Mouse (Mus musculus) gastrocnemius, postnatal 36 days (tissue): ENCODE results near the gene Hnrnpd. TPM values are rescaled to one million over a fixed set of nuclear protein-coding genes. Genes with fewer than 3 reads are reported as not detected.

Experiments
- DNase-seq, 2 experiments: peaks; one replicate each; pipeline ENCODE4 v3.0.0; 2022
- intact Hi-C: fragments of 180-260 bp; cut with DNase I; formaldehyde crosslinking; loops from one replicate; pipeline ENCODE4 v1.15.1; 2025
- long read RNA-seq, 2 experiments: library from polyadenylated mRNA; stranded (forward); transcript quantifications; one replicate each; pipeline ENCODE4 v2.0.0; 2021
- total RNA-seq, 2 experiments: library from RNA; stranded (reverse); gene quantifications; 2 replicates each; pipeline ENCODE4 v1.2.3; 2021

Gene Hnrnpd
- 10 to 100 TPM; 51.4 to 63.8 TPM for total RNA-seq
- long read RNA-seq, experiment 1, full-length matches to known transcripts = 28 of 59 reads
- long read RNA-seq, experiment 1, partial matches to known transcripts = 29 of 59 reads
- long read RNA-seq, experiment 1, other reads (novel, unspliced or antisense) = 2 of 59 reads
- long read RNA-seq, experiment 2, full-length matches to known transcripts = 49 of 85 reads
- long read RNA-seq, experiment 2, partial matches to known transcripts = 32 of 85 reads
- long read RNA-seq, experiment 2, other reads (novel, unspliced or antisense) = 4 of 85 reads

DNA sequence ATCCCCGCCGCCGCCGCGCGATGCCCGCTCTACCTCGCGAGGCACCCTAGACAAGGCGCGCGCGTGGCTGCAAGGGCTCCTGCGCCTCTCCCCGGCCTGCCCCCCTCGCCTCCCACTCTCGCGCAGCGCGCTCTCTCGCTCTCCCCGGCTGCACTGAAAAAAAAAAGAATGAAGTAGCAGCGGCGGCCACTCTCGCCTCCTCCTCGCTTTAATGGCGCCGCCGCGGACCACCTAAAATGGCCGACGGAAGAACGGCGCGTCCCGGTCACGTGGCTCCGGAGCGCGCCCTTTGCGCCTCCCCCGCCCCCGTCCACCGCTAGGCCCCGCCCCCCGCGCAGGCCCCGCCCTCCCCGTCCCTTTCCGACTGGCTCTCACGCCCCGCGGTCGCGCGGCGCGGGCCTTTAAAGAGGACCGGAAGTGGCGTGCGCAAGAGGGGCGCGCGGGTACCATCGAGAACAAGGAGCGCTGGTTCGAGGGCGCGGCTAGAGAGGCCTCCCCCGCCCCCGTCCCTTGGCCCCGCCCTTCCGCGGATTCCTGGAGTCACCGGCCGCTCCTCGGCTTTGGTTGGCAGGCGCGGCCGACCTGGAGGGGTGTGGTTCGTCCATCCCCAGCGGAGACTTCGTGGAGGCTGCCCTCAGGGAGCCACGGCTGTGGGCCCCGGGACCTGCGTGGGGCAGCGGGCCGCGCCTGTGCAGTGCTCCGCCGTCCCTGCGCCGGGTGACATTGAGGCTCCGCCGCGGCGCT, at the start of gene Hnrnpd, which contains the start of gene 4930524J08Rik:
Hnrnpd (minus strand) TSS at position 240 of the 744 bp plus-strand sequence.
4930524J08Rik (plus strand) TSS at position 363 of the 744 bp plus-strand sequence.
- peak; percentile 86 to 91 for DNase-seq
- intact Hi-C loops = loop anchor here (2.0 to 10.0 kb wide), 2 partner anchors 60 to 446 kb away; partner anchors contain the start of genes Enoph1 and Hnrnpdl

- intact Hi-C loops = no loop called here
Observed at GRCm38 (mm10) chr5:100024868-100025267, 46.1 kb upstream of the Hnrnpd start.

DNA sequence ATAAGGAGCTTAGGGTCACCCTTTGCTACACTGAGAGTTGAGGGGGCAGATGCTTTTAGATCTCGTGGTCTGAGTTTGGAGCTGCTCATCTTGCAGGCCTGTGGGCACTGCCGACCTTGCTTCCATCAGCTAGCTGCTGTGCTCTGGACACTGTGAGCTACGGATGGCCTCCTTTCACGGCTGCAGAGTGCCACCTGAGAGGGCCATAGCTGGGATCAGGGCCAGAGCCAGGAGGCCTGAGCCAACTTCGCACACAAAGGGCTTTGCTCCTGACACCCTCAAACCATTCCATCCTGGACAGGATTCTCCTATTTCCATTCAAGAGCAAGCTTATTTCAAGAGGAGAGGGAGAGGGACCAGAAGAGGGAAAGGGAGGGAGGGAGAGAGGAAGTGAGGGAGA, 45.7 kb upstream of the Hnrnpd start:
- DNase-seq = no peak
- intact Hi-C loops = no loop called here

More at GRCm38 (mm10) chr5:100024868-100025267, 46.1 kb upstream of the Hnrnpd start:
- DNase-seq = no peak

- intact Hi-C loops = no loop called here
- no peak for DNase-seq
Observed at GRCm38 (mm10) chr5:100020089-100020488, 41.4 kb upstream of the Hnrnpd start.

- intact Hi-C loops = no loop called here
- no peak for DNase-seq
Observed at GRCm38 (mm10) chr5:100012599-100012998, 33.9 kb upstream of the Hnrnpd start.

DNA sequence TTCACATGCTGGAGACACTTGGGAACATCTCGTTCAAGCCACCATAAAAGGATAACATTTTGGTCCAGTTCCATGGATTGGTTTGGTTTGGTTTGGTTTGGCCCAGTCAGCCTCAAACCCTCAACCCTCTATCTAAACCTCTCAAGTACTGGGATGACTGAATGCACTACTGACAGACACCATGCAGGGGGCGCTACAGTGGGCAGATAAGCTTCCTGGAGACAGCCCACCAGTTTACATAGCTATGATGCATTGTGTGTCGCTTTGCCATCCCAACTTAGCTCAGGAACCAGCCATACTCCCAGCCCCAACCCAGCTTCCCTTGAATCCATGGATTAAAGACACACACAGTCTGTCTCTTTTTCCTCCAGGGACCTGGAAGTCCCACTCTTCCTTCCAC, 29.7 kb upstream of the Hnrnpd start:
- DNase-seq = no peak
- intact Hi-C loops = no loop called here

DNA sequence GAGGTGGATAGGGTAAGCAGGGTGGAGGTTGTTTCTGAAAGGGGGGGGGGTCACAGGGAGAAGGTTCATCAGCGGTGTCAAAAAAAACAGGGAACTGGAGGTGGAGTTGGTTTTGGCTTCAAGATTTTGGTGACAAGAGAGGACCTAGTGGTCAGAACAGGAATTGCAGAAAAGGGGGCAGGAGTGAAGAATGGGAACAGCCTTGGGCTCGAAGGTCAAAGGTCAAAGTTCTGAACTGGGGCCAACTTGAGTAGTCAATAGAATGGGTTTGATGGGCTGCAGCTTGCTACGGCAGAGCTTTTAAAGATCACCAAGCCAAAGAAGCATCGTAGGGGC, 28.3 kb upstream of the Hnrnpd start:
- DNase-seq = no peak
- intact Hi-C loops = no loop called here

GRCm38 (mm10) chr5:100006324-100007039, 27.7 kb upstream of the Hnrnpd start:
- DNase-seq = no peak
- intact Hi-C loops = no loop called here

- no peak for DNase-seq
- intact Hi-C loops = no loop called here
Observed at GRCm38 (mm10) chr5:100005896-100006295, 27.2 kb upstream of the Hnrnpd start.

DNA sequence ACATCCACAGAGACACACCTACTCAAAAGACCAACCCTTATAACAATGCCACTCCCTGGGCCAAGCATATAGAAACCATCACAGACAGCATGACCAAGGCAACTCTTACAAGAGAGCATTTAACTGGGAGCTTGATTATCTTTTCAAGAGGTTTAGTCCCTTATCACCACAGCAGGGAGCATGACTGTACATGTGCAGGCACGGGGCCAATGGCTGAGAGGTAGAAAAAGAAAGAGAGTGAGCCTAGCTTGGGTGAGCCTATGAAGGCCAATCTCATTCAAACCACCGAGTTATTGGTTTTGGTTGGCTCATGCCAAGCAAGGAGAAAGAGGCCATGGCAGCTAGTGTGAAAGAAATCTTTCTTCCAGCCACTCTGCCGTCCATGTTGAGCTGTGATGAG, 26.7 kb upstream of the Hnrnpd start:
- no peak for DNase-seq
- intact Hi-C loops = no loop called here

DNA sequence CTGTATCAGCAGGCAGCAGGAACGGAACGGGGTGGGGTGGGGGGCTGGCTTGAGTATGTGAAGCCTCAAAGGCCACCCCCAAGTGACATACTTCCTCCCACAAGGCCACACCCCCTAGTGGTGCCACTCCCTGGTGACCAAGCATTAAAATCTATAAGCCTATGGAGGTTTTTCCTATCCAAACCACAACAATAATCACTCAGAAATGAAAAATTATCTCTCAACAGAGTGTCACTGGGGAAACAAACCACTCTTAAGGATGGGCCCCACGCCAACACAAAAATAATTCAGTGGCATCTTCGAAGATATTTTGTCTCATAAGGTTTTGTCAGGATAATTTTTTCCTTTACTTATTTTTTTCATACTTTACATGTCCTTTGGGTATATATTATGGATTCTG, 25.2 kb upstream of the Hnrnpd start:
- DNase-seq = no peak
- intact Hi-C loops = no loop called here

DNA sequence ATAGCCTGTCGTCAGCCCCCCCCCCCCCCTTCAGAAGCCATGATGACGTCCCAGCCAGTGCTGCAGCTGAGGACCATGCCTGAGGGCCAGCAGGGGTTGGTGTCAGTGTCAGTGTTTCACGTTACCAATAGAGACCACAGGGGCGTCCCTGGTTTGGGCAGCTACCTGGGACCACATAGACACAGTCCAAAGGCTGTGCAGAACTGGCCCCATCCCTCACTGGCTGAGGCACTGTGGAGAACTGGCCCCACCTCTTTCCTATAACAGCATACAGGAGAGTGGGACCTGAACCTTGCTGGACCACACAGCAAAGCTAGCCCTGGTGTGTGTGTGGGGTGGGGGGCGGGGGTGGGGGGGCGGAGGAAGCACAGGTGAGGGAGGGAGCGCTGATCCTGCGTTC, 21.8 kb upstream of the Hnrnpd start:
- intact Hi-C loops = no loop called here
- DNase-seq = no peak

DNA sequence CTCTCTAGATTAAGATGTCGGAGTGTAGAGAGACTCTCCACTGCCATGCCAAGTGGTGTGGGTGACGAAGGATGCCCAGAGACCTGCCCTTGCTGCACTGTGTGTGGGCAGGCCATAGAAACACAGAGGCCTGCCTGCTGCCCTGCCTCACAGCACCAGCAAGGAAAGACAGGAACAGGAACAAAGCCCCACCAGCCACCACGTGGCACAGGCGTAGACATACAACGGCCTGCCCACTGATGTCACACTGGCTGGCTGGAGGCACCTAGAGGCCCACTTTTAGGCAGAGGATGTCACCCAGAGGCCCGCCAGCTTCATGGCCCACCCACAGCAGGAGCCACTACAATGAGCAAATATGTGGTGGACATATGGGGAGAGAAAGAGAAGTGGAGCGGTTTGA, 21.3 kb upstream of the Hnrnpd start:
- no peak for DNase-seq
- intact Hi-C loops = no loop called here

- intact Hi-C loops = no loop called here
Observed at GRCm38 (mm10) chr5:99994680-99995079, 15.9 kb upstream of the Hnrnpd start.

DNA sequence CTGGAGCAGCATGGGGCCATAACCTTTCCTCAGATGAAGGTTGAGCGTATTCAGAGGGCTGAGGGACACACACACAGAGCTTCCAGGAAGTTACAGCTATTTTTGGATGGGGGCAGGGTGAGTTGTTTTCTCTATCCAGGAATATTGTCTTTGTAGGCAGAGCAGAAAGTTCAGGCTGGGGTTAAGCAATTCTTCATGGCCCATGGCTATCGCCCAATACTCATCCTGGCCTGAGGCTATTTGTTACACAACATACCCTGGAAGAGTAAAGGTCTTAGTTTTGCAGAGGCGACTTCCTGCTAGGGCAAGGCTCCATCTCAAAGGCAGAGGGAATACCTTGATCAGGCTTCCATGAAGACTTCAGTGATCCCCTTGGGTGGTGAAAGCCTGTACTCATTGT, 15.4 kb upstream of the Hnrnpd start:
- intact Hi-C loops = no loop called here
- no peak for DNase-seq

More at GRCm38 (mm10) chr5:99994680-99995079, 15.9 kb upstream of the Hnrnpd start:
- DNase-seq = no peak

DNA sequence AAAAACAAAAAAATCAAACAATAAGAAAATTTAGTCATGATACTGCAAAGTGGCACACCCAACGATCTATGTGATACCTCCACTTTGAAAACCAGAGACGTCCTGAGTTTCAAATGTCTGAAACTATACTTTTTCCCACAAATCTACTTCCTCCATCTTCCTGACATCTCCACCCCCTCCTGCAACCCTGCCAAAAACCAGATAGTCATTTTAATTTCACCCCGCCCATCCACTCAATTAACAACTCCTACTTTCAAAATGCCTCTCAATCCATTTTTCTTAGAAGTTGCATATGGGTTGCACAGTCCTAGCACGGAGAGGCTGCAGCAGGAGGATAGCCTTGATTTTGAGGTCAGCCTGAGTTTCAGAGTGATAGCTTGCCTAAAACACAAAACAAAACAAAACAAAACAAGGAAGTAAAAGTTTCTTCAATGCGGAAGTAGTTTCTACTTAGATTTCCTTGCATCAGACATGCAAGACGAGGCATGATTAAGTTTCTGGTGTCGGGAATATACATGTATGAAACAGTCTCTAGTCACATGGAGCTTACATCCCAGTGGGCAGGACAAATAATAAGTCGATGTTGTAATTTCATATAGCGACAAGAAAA, 4.8 kb upstream of the Hnrnpd start:
- intact Hi-C loops = no loop called here
- DNase-seq = no peak

DNA sequence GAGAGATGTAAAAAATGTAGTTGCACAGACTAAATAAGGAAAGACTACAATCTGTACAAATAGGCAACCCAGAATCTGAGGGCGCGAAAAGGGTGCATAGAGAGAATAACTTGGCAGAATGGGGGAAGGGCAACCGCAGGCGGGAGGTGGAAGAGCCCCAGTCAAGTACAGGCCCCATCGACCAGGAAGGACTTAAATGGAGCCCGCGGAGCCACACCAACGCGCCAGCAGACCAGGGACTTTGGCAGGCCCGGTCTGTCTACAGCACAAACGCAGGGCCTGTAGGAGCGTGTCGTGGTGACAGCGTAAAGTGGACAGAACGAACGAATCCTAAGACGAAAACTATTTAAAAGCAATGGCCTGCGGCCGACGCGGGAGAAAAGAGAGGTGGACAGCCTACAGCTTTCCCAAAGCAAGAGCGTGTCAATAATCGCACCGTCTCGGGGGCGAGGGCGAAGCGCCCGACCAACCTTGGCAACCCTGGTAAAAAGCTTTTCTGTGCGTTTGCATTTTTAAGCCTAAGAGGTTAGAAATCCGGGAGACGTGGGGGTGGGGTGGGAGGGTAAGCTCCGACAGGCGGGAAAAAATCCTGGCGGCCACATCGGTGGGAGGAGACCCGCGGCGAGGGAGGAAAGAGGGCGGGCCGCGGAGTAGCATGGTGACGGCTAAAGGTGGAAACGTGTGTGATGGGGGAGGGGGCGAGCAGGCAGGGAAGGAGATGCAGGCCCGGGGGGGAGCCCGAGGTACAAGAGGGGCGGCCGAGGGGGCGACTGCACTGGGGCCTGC, 1.0 kb downstream of the Hnrnpd start:
- intact Hi-C loops = loop anchor here (2.0 to 10.0 kb wide), 2 partner anchors 61 to 447 kb away; partner anchors contain the start of genes Enoph1 and Hnrnpdl
- DNase-seq = peak; percentile 60 to 77

GRCm38 (mm10) chr5:99976334-99976955, 2.3 kb downstream of the Hnrnpd start:
- intact Hi-C loops = loop anchor here (10.0 kb wide), 1 partner anchor 448 kb away; no protein-coding TSS in a partner anchor

DNA sequence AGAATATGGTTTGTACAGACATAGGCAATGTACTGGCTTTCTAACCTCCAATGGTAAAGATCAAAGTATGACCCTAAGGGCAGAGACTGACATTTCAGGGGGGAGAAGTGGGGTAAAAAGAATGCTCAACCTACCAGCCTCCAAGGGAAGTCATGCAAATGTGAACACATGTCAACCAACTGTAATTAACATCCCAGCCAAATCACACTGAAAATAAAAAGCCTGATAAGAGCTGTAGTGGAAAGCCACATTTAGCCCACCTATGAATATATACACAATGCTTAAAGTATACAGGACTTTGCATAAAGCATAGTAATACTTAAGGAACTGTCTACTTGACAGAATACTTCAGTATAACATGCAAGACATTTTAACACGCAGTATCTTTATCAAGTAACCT, 3.0 kb downstream of the Hnrnpd start:
- intact Hi-C loops = loop anchor here (10.0 kb wide), 1 partner anchor 449 kb away; no protein-coding TSS in a partner anchor
- DNase-seq = no peak

More at GRCm38 (mm10) chr5:99976334-99976955, 2.3 kb downstream of the Hnrnpd start:
- DNase-seq = no peak
